Mouse (Mus musculus): ENCODE measurements at regions not wholly inside any gene's neighbourhood (a gene's known extent, or its start where the extent isn't known, plus 50 kb on each side); places are given as distances from the start of the nearest gene placed in this dataset.

DNA sequence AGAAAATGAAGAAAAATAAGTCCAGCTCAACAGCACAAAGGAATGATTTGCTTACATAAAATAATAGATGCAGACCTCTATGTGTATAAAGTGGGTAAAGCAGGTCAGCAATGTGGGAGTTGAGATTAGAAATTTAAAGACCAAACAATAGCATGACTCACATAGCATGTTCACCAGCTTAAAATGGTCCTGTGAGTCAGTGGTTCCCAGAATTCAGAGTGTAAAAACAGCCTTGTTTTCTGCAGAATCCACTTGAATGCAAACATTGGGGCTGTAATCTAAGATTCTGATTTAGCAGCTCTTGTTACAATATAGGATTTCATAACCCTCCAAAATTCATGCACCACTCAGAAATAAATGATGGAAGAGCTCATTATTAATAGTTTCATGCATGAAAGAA, 520.2 kb upstream of the Slitrk1 start:
- TF ChIP-seq TCF12 (IDR thresholded peaks at IDR 0.05; ENCODE audit: insufficient read depth, poor library complexity, severe bottlenecking) (no peak), POLR2A (IDR thresholded peaks at IDR 0.05; ENCODE audit: insufficient read length, low read depth) (no peak), MAX (IDR thresholded peaks at IDR 0.05; ENCODE audit: low read depth) (no peak)
